Mouse (Mus musculus) neural tube, embryonic 11.5 days (tissue): ENCODE measurements at regions not wholly inside any gene's neighbourhood (a gene's known extent, or its start where the extent isn't known, plus 50 kb on each side); places are given as distances from the start of the nearest gene placed in this dataset.

Experiments
- ATAC-seq: fragments of 200-750 bp; cut with Nextera tagmentation; 2 replicates; pipeline ENCODE4 v1.8.0; 2017; ENCODE audit warnings: moderate number of reproducible peaks, mild to moderate bottlenecking, moderate TSS enrichment, moderate library complexity; ENCODE audit not compliant: insufficient read depth, low FRiP score, low TSS enrichment
- DNase-seq: peaks from one replicate; pipeline ENCODE4 v3.0.0-alpha.2; 2015; ENCODE audit warnings: low spot score
- H3K27ac ChIP-seq: fragments of 300-500 bp; sonication (generic); 2 replicates; pipeline ENCODE4 v1.5.1; 2014; ENCODE audit warnings: low read depth, mild to moderate bottlenecking, low read length
- H3K27me3 ChIP-seq: fragments of 300-500 bp; sonication (generic); 2 replicates; pipeline ENCODE4 v1.6.1; 2014; ENCODE audit warnings: mild to moderate bottlenecking, low read length, mixed read lengths; ENCODE audit not compliant: control insufficient read depth, insufficient read depth
- H3K36me3 ChIP-seq: fragments of 300-500 bp; sonication (generic); 2 replicates; pipeline ENCODE4 v1.6.1; 2014; ENCODE audit warnings: mild to moderate bottlenecking, low read length, moderate library complexity, mixed read lengths; ENCODE audit not compliant: control insufficient read depth, insufficient read depth
- H3K4me1 ChIP-seq: fragments of 300-500 bp; sonication (generic); 2 replicates; pipeline ENCODE4 v1.6.1; 2014; ENCODE audit warnings: low read length, mixed read lengths; ENCODE audit not compliant: control insufficient read depth, insufficient read depth
- H3K4me2 ChIP-seq: fragments of 300-500 bp; sonication (generic); 2 replicates; pipeline ENCODE4 v1.6.1; 2014; ENCODE audit warnings: low read depth, mild to moderate bottlenecking, moderate library complexity
- H3K4me3 ChIP-seq: fragments of 300-500 bp; sonication (generic); 2 replicates; pipeline ENCODE4 v1.5.1; 2014; ENCODE audit warnings: low read depth, low read length
- H3K9ac ChIP-seq: fragments of 300-500 bp; sonication (generic); 2 replicates; pipeline ENCODE4 v1.6.1; 2014; ENCODE audit warnings: mild to moderate bottlenecking, low read length
- H3K9me3 ChIP-seq: fragments of 300-500 bp; sonication (generic); 2 replicates; pipeline ENCODE4 v1.6.1; 2016; ENCODE audit warnings: low read length; ENCODE audit not compliant: control insufficient read depth
- WGBS: fragments of 180-500 bp; shearing (Covaris S2); extraction: QIAGEN DNeasy Blood & Tissue Kit; methylation state at CpG from one replicate; pipeline ENCODE4 v1.1.7; 2014; 5-methylcytosine and 5-hydroxymethylcytosine counted together

- no peak overlapping the region for H3K4me3 ChIP-seq
- no peak overlapping the region for H3K9ac ChIP-seq
- H3K4me1 ChIP-seq, result no peaks in the 10 kb centered on the region
- 45% methylated on average over 7 of the region's 7 CpGs for WGBS
- no peaks in the 10 kb centered on the region for H3K27me3 ChIP-seq
- no peak overlapping the region for H3K4me2 ChIP-seq
- ATAC-seq, result no peak
- H3K27ac ChIP-seq, result no peak overlapping the region
- DNase-seq, result no peak
- no peaks in the 10 kb centered on the region for H3K9me3 ChIP-seq
- no peaks in the 10 kb centered on the region for H3K36me3 ChIP-seq
Observed at GRCm38 (mm10) chr15:27216387-27216786, 250.1 kb upstream of the Ank start.

- Histone ChIP-seq H3K27ac (no peak overlapping the region), H3K36me3 (no peaks in the 10 kb centered on the region), H3K27me3 (no peaks in the 10 kb centered on the region), H3K4me1 (no peaks in the 10 kb centered on the region), H3K9me3 (no peaks in the 10 kb centered on the region), H3K9ac (no peak overlapping the region), H3K4me2 (no peak overlapping the region), H3K4me3 (no peak overlapping the region)
- ATAC-seq (no peak), DNase-seq (no peak)
- 97% methylated on average over 3 of the region's 3 CpGs for WGBS
Observed at GRCm38 (mm10) chr15:27219126-27219738, 247.2 kb upstream of the Ank start.

GRCm38 (mm10) chr15:27223610-27224511 is 242.6 kb upstream of the Ank start:
- no peak for DNase-seq
- Histone ChIP-seq H3K4me1 (no peaks in the 10 kb centered on the region), H3K9ac (no peak overlapping the region), H3K27ac (no peak overlapping the region), H3K4me2 (no peak overlapping the region), H3K36me3 (no peaks in the 10 kb centered on the region), H3K9me3 (no peaks in the 10 kb centered on the region), H3K4me3 (no peak overlapping the region), H3K27me3 (no peaks in the 10 kb centered on the region)
- ATAC-seq, result no peak
- WGBS, result 78% methylated on average over 14 of the region's 14 CpGs

- Histone ChIP-seq H3K4me2 (no peak overlapping the region), H3K36me3 (no peaks in the 10 kb centered on the region), H3K4me1 (no peaks in the 10 kb centered on the region), H3K27ac (no peak overlapping the region), H3K9ac (no peak overlapping the region), H3K4me3 (no peak overlapping the region), H3K27me3 (no peaks in the 10 kb centered on the region), H3K9me3 (no peaks in the 10 kb centered on the region)
- 85% methylated on average over 4 of the region's 4 CpGs for WGBS
- no peak for DNase-seq
- ATAC-seq, result no peak
Observed at GRCm38 (mm10) chr15:27224512-27224850, 242.0 kb upstream of the Ank start.

- Histone ChIP-seq H3K9me3 (no peaks in the 10 kb centered on the region), H3K4me1 (no peaks in the 10 kb centered on the region), H3K4me3 (no peak overlapping the region), H3K27ac (no peak overlapping the region), H3K9ac (no peak overlapping the region), H3K36me3 (no peaks in the 10 kb centered on the region), H3K27me3 (no peaks in the 10 kb centered on the region), H3K4me2 (no peak overlapping the region)
- whole genome bisulfite sequencing, result 72% methylated on average over 5 of the region's 5 CpGs
- DNase-seq (no peak), ATAC-seq (no peak)
Observed at GRCm38 (mm10) chr15:27232804-27233203, 233.7 kb upstream of the Ank start.

GRCm38 (mm10) chr15:27234770-27235169 is 231.7 kb upstream of the Ank start:
- Histone ChIP-seq H3K36me3 (no peaks in the 10 kb centered on the region), H3K9ac (no peak overlapping the region), H3K27me3 (no peaks in the 10 kb centered on the region), H3K9me3 (no peaks in the 10 kb centered on the region), H3K4me3 (no peak overlapping the region), H3K27ac (no peak overlapping the region), H3K4me1 (no peaks in the 10 kb centered on the region), H3K4me2 (no peak overlapping the region)
- ATAC-seq (peak; percentile 72; the same call in 1 of the 2 replicates), DNase-seq (peak; percentile 77)
- WGBS, result 24% methylated on average over 4 of the region's 4 CpGs

- Histone ChIP-seq H3K4me2 (no peak overlapping the region), H3K9me3 (no peaks in the 10 kb centered on the region)
Observed at GRCm38 (mm10) chr15:27238301-27238700, 228.2 kb upstream of the Ank start.

GRCm38 (mm10) chr15:27246302-27246701 is 220.2 kb upstream of the Ank start:
- no peak for DNase-seq
- Histone ChIP-seq H3K4me2 (no peak overlapping the region), H3K27ac (no peak overlapping the region), H3K4me1 (no peaks in the 10 kb centered on the region), H3K36me3 (no peaks in the 10 kb centered on the region), H3K9me3 (no peaks in the 10 kb centered on the region), H3K4me3 (no peak overlapping the region), H3K9ac (no peak overlapping the region), H3K27me3 (no peaks in the 10 kb centered on the region)
- ATAC-seq, result no peak
- WGBS, result 60% methylated on average over 3 of the region's 3 CpGs

More at GRCm38 (mm10) chr15:27238301-27238700, 228.2 kb upstream of the Ank start:
- Histone ChIP-seq H3K36me3 (no peaks in the 10 kb centered on the region), H3K4me1 (no peaks in the 10 kb centered on the region), H3K9ac (no peak overlapping the region), H3K4me3 (no peak overlapping the region), H3K27me3 (no peaks in the 10 kb centered on the region), H3K27ac (no peak overlapping the region)
- WGBS, result 100% methylated on average over 1 of the region's 1 CpGs
- no peak for DNase-seq
- no peak for ATAC-seq
